Mouse (Mus musculus) forebrain, embryonic 14.5 days (tissue): ENCODE data around the gene Lgals4. TPM values are rescaled to one million over a fixed set of nuclear protein-coding genes. Genes with fewer than 3 reads are reported as not detected.

Experiments used
- ATAC-seq: fragments of 200-750 bp; cut with Nextera tagmentation; 2 replicates; pipeline ENCODE4 v1.8.0; 2017; ENCODE audit warnings: mild to moderate bottlenecking, moderate library complexity
- DNase-seq: peaks from one replicate; pipeline ENCODE4 v3.0.0-alpha.2; 2015; ENCODE audit warnings: low spot score
- H3K27ac ChIP-seq: fragments of 300-500 bp; sonication (generic); 2 replicates; pipeline ENCODE4 v1.5.1; 2014; ENCODE audit warnings: low read depth, mild to moderate bottlenecking, control low read depth, low read length, moderate library complexity
- H3K27me3 ChIP-seq: fragments of 300-500 bp; sonication (generic); replicated peaks from 2 replicates; pipeline ENCODE4 v1.6.1; 2014; ENCODE audit warnings: low read length, control low read depth, mixed read lengths; ENCODE audit not compliant: control insufficient read depth, insufficient read depth
- H3K36me3 ChIP-seq: fragments of 300-500 bp; sonication (generic); 2 replicates; pipeline ENCODE4 v1.6.1; 2014; ENCODE audit warnings: low read length, control low read depth; ENCODE audit not compliant: control insufficient read depth, insufficient read depth
- H3K4me1 ChIP-seq: fragments of 300-500 bp; sonication (generic); 2 replicates; pipeline ENCODE4 v1.6.1; 2014; ENCODE audit warnings: antibody characterized with exemption, low read length, control low read depth; ENCODE audit not compliant: control insufficient read depth, insufficient read depth
- H3K4me2 ChIP-seq: fragments of 300-500 bp; sonication (generic); 2 replicates; pipeline ENCODE4 v1.6.1; 2014; ENCODE audit warnings: mild to moderate bottlenecking, control low read depth, low read length
- H3K4me3 ChIP-seq: fragments of 300-500 bp; sonication (generic); 2 replicates; pipeline ENCODE4 v1.5.1; 2014; ENCODE audit warnings: low read depth, low read length, control low read depth
- H3K9ac ChIP-seq: fragments of 300-500 bp; sonication (generic); 2 replicates; pipeline ENCODE4 v1.6.1; 2014; ENCODE audit warnings: mild to moderate bottlenecking, low read length, control low read depth, moderate library complexity
- H3K9me3 ChIP-seq: fragments of 300-500 bp; sonication (generic); replicated peaks from 2 replicates; pipeline ENCODE4 v1.6.1; 2016; ENCODE audit warnings: low read length, control low read depth, mixed read lengths; ENCODE audit not compliant: control insufficient read depth
- WGBS: fragments of 180-500 bp; shearing (Covaris S2); extraction: QIAGEN DNeasy Blood & Tissue Kit; methylation state at CpG from one replicate; pipeline ENCODE4 v1.1.7; 2014; 5-methylcytosine and 5-hydroxymethylcytosine counted together
- polyA plus RNA-seq: library from polyadenylated mRNA; unstranded; fragments of >200 nt; fragmentation: Nextera tagmentation; extraction: Ambion mirVana; gene quantifications from 2 replicates; pipeline ENCODE4 v1.2.1, GENCODE M21; 2014

Lgals4 gene
- polyA plus RNA-seq, 1 experiment from 2014 or later: 1.7 TPM

DNA sequence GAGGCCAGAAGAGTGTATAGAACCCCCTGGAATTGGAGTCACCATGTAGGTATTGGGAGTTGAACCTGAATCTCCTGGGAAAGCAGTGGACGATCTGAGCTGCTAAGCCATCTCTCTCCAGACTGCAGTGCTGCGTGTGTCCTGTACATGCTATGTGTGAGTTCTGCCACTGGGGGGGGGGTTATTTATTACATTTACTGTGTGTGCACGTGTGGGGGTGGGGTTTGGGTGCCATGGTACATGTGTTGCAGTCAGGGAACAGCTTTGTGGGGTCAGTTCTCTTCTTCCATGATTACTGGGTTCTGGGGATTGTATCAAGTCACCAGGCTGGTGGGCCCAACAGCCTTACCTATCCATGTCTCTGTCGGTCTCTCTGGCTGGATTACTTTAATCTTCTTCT is 26.8 kb upstream of the Lgals4 start:
- DNase-seq (no peak), ATAC-seq (no peak)
- Histone ChIP-seq H3K9ac (no peak overlapping the region), H3K36me3 (no peaks in the 10 kb centered on the region; the same call in 1 of the 2 replicates), H3K27me3 (no peaks in the 10 kb centered on the region), H3K4me2 (no peak overlapping the region), H3K4me1 (peaks cover 20% of the 10 kb centered on the region), H3K4me3 (no peak overlapping the region), H3K27ac (no peak overlapping the region), H3K9me3 (no peaks in the 10 kb centered on the region)
- WGBS: 81% methylated on average over 4 of the region's 4 CpGs

DNA sequence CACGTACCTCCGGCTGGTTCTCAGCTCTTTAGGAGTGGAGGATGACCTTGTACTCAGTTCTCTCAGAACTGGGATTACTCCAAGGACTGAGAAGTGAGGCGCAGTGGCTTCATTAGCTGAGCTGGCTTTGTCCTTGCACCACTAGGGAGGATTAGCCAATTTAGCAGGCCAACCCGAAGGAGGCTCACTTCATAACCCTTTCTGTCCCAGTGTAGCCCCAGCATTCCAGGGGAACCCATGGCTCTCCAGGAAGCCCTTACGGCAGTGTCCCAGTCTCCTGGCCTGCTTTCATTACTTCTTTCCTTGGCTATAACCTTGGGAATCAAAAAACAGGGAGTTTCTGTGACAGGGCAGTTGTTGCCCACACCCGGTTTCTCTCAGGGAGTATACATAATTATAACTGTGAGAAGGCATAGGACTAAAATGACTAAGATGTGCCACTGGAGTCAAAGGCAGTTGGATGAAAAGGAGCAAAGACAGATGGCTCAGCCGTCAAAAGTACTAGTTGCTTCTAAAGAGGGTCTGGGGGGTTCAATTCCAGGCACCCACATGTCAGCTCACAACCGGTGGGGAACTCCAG is 25.9 kb upstream of the Lgals4 start:
- WGBS: 11% methylated on average over 6 of the region's 8 CpGs
- Histone ChIP-seq H3K9ac (peak overlapping the region; percentile 87), H3K4me2 (peak overlapping the region; percentile 97), H3K27ac (peak overlapping the region; percentile 99; the same call in 1 of the 2 replicates), H3K36me3 (peaks cover 6% of the 10 kb centered on the region; the same call in 1 of the 2 replicates), H3K4me3 (peak overlapping the region; percentile 75), H3K4me1 (peaks cover 20% of the 10 kb centered on the region), H3K27me3 (no peaks in the 10 kb centered on the region), H3K9me3 (no peaks in the 10 kb centered on the region)
- ATAC-seq (no peak), DNase-seq (no peak)

DNA sequence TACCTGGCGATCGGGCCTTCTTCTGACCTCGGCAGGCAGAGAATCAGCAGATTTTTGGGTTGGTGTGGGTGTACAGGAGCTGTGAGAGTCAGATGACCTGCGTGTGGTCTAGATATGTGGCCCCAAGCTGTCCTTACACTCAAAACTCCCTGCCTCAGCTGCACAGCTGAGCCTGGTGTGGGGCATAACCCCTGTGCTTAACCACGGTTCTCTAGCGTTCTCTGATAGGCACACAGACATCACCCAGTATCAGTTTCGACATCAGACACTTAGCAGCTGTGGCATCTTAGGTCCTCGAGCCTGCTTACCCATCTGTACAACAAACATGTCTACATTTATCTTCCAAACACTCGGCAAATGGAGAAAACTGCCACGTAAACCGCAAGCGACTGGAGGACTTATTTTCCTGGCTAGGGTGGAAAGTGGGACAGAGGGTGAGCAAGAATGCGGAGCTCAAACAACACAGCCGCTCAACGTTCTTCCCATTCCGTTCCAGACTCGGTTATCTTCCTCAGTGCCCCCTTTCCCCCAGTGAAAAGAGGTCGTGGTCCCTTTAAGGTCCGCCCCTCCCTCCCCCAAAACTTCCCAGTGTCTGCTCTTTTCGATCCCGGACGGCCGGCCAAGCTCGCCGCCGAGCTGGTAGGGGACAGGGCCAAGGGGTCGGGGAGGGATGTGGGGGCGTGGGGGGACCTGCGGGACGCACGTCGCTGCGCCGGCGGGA is 25.3 kb upstream of the Lgals4 start, which contains the start of gene Hnrnpl:
Gene Hnrnpl, plus strand, starts transcription at position 321 of the 721 bp plus-strand sequence.
- DNase-seq (peak; percentile 71), ATAC-seq (peak; percentile 4)
- Histone ChIP-seq H3K9ac (peak within 1 kb of the TSS; percentile 87), H3K9me3 (no peaks in the 10 kb centered on the region), H3K27ac (peak within 1 kb of the TSS; percentile 99), H3K36me3 (peaks cover 12% of the 10 kb centered on the region), H3K4me2 (peak within 1 kb of the TSS; percentile 97), H3K27me3 (no peaks in the 10 kb centered on the region), H3K4me1 (peaks cover 20% of the 10 kb centered on the region), H3K4me3 (peak within 1 kb of the TSS; percentile 75)
- 4% methylated on average over 34 of the region's 35 CpGs for WGBS

DNA sequence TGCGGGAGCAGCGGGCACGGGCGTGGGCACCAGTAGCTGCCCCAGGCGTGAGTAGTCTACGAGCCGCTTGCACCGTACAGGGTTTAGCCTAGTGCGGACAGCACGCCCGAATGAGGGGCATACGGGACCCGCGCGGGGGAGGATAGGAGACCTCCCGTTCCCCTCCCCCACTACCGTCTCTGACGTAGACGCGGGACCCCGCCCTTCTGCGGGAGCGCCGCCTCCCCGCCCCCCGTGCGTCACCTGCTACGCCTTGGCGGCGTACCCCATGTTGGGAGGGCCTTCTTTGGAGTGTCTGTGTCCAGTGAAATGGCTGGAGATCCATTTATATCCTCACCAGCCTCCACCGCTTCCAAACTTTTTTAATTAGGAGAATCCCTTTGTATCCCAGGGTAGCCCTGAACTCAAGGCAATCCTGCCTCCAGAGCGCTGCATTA is 24.7 kb upstream of the Lgals4 start:
- Histone ChIP-seq H3K9me3 (no peaks in the 10 kb centered on the region), H3K4me2 (peak overlapping the region; percentile 97), H3K4me1 (peaks cover 21% of the 10 kb centered on the region), H3K27ac (peak overlapping the region; percentile 99), H3K27me3 (no peaks in the 10 kb centered on the region), H3K9ac (peak overlapping the region; percentile 87), H3K36me3 (peaks cover 18% of the 10 kb centered on the region), H3K4me3 (peak overlapping the region; percentile 75)
- ATAC-seq (peak; percentile 51), DNase-seq (peak; percentile 96)
- WGBS: 0% methylated on average over 29 of the region's 32 CpGs

DNA sequence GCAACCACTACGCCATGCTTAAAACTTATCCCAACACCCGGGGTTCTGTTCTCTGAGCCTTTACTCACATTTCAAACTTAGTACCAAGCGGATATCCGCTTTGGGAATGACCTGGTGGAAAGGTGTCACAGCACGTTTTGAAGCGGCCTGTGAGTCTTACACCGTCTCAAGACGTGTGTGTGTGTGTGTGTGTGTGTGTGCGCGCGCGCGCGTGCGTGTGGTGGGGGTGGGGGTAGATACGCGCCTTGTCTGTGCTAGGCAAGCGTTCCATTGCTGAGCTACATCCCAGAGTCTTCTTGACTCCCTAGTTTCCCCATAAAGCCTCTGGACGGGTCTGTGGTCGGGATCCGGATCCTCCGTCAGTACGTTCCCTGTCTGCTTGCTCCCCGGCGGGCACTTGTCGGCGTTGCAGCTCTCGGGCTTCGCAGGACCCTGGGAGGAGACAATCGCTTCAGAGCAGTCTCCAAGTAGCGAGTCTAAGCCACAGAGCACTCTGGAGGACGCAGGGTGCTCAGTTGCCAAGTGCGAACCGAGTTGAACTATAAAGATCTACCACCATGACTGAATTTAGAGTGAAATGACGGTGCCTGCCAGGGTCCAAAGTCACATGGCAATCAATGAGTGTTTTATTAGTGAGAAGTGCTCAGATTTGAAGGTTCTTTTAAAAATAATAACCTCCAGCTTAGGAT is 24.1 kb upstream of the Lgals4 start:
- no peaks in the 10 kb centered on the region for H3K9me3 ChIP-seq
- peak overlapping the region; percentile 75 for H3K4me3 ChIP-seq
- no peaks in the 10 kb centered on the region for H3K27me3 ChIP-seq
- H3K4me2 ChIP-seq: peak overlapping the region; percentile 97
- peak; percentile 16 for ATAC-seq
- DNase-seq: no peak
- peaks cover 21% of the 10 kb centered on the region for H3K4me1 ChIP-seq
- H3K9ac ChIP-seq: peak overlapping the region; percentile 87
- H3K36me3 ChIP-seq: peaks cover 24% of the 10 kb centered on the region
- peak overlapping the region; percentile 99 for H3K27ac ChIP-seq
- WGBS: under 1% methylated on average over 35 of the region's 35 CpGs

DNA sequence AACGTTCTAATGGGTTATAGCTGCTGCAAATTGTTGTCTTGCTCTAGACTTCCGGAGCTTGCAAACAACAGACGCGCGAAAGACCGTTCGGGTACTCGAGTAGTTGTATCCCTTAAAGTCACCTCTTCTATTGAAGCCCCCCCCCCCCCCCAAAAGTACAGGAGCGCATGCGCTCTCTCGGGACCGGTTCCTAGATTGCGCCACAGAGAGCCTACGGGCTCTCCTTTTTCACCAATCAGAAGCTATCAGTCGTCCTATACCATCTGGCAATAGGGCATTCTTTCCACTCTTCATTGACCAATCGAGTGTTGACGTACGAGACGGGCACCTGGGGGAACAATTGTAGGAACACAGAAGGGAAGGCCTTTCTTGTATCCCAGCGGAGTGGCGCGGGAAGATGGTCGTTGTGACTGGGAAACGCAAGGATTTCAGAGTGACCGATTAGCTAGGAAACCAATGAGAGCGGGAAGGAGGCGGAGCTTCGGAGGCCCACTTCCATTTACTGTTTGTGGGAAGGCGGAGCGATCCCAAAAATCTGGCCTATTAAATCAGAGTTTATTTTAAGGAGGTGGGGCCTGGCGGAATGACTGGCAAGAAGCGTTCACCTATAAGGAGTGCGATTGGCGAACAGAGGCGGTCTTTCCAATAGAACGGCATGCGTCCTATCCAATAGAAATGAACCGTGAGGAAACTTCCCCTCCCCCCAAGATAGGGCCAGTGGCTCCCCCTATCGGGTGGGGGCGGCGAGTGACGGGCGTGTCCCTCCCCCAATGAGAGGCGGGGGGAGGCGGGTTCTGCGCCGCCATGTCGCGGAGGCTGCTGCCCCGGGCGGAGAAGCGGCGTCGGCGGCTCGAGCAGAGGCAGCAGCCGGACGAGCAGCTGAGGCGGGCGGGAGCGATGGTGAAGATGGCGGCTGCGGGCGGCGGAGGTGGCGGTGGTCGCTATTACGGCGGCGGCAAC is 23.3 kb upstream of the Lgals4 start:
- DNase-seq (peak; percentile 100), ATAC-seq (peak; percentile 93)
- H3K36me3 ChIP-seq: peaks cover 32% of the 10 kb centered on the region
- H3K9me3 ChIP-seq: no peaks in the 10 kb centered on the region
- peak overlapping the region; percentile 75 for H3K4me3 ChIP-seq
- WGBS: under 1% methylated on average over 68 of the region's 70 CpGs
- H3K27me3 ChIP-seq: no peaks in the 10 kb centered on the region
- H3K9ac ChIP-seq: peak overlapping the region; percentile 88
- H3K4me2 ChIP-seq: peak overlapping the region; percentile 97
- peak overlapping the region; percentile 99 for H3K27ac ChIP-seq
- H3K4me1 ChIP-seq: peaks cover 21% of the 10 kb centered on the region

DNA sequence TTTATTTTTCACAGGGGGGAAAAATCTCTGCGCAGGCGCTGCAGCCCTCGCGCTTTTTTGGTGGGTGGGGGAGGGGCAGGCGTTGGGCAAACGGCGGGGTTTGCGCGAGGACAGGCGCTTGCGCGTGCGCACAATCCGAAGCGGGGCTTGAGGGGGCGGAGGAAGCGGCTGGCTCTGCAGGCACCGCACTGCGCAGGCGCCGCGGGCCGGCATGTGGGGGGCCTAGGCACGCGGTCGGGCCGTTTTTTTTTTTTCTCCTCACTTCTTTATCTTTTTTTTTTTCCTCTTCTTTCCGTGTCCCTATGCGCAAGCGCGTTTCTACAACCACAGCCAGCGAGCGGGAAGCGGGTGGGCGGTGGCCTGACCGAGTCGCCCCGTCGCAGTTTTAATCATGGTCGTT is 22.4 kb upstream of the Lgals4 start:
- Histone ChIP-seq H3K4me1 (peaks cover 21% of the 10 kb centered on the region), H3K4me2 (peak overlapping the region; percentile 87), H3K36me3 (peaks cover 41% of the 10 kb centered on the region), H3K27me3 (no peaks in the 10 kb centered on the region), H3K9me3 (no peaks in the 10 kb centered on the region), H3K9ac (peak overlapping the region; percentile 88), H3K4me3 (peak overlapping the region; percentile 74), H3K27ac (peak overlapping the region; percentile 95)
- WGBS: under 1% methylated on average over 40 of the region's 40 CpGs
- ATAC-seq (peak; percentile 27), DNase-seq (peak; percentile 98)

DNA sequence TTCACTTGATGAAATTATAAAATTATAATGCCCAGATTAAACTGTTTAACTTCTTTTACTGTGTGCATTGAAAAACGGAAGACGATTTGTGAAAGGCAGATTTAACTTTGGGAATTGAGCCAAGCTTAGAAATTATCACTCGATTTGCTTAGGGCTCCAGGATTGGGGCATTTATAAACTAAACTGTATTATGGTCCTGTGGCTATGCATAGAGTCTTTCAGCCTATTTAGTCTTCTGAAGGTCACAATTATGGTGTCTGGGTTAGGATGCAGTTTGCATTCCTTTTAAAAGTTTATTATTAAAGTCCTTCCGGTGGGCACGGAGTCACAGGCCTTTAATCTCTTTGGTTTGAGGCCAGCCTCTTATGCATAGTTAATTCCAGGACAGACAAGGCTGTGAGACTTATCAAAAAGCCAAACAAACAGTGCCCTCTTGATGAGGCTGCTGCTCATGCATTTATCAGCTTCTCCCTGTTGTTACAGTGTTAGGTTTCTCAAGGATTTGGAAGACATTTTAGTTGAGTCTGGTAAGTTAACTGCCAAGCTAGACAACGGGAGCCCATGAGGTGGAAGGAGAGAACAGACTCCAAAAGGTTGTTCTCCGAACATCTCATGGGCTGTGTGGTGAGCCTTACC is 21.9 kb upstream of the Lgals4 start:
- ATAC-seq (no peak), DNase-seq (no peak)
- Histone ChIP-seq H3K9me3 (no peaks in the 10 kb centered on the region), H3K9ac (peak overlapping the region; percentile 88), H3K4me2 (peak overlapping the region; percentile 87), H3K27me3 (no peaks in the 10 kb centered on the region), H3K4me1 (peaks cover 21% of the 10 kb centered on the region), H3K36me3 (peaks cover 46% of the 10 kb centered on the region), H3K4me3 (peak overlapping the region; percentile 74), H3K27ac (no peak overlapping the region)
- 15% methylated on average over 7 of the region's 7 CpGs for WGBS
